Mouse (Mus musculus): ENCODE results near the gene Pabpc5.

DNA sequence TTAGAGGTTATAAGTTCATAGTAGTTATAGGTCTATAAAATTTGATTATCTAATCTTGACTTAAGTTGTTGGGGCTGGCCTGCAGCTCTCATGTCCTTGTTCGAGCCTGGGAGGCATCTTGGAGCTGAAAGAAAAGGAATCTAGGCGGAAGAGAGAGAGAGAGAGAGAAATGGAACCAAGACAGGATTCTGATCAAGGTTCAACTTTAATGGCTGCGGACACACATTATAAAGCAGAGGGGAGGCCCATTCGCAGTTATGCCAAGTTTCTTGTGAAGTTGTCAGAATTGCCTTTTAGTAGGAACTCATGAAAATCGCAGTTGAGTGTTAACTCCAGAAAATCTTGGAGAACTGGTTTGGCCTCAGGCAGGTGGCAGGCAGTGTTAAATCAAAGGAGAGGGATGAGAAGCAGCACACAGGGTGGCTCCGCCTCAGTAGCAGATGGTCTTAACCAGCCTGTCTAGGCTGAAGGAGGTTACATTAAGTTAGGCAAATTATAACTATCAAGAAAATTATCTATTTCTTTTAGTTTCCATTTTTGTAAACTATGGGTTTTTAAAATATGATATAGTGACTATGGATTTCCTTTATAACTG is 38.6 kb upstream of the Pabpc5 start:
- TF ChIP-seq CTCF (IDR thresholded peaks at IDR 0.05; ENCODE audit: low read depth): no peak
- TF ChIP-seq EP300 (IDR thresholded peaks at IDR 0.05; ENCODE audit: low read depth): no peak

Data from heart, postnatal 0 days (tissue).